Mouse (Mus musculus) v-Abl transformed pro-B cells (cell line): ENCODE data around the gene Amigo2.

Experiments used
- in situ Hi-C, 2 experiments: fragments of 400-800 bp; cut with MboI; formaldehyde crosslinking; loops; one replicate each; pipeline ENCODE4 v1.15.1; 2025; ENCODE audit not compliant: unreplicated experiment in 2 of 2

Amigo2 gene

DNA sequence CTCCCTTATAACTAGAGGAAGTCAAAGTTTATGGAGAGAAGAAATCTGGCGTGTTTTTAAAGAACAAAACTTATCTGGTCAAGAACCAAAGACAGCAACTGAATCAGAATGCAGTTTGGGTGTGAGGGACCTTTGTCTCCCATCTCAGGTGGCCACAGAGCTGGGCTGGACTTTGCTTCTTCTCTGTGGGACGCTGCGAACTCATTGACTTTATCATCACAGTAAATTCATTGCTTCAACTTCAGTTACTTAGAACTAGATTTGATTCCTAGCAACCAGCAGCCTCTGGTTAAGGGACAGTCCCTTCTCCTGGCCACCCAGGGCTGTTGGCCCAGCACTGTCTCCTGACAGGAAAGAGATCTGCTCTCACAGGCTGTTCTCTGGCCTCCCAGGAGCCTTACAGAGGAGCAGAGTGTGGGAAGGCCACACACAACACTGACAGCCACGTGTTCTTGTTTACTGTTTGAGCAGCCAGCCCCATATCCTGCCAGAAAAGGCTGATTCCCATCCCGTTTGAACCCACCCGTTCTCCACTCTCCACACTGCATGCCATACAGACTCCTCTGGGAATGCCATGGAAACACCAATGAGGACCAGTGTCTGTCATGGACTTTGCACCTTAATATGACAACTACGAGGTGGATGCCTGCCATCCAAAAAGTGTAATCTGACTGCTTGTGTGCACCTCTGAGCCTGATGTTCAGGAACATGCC lies 25.1 kb upstream of the Amigo2 start:
- in situ Hi-C loops = loop anchor here in 1 of 2 experiments (25.0 kb wide), 1 partner anchor 565 kb away; the partner anchor contains the start of gene Hdac7

DNA sequence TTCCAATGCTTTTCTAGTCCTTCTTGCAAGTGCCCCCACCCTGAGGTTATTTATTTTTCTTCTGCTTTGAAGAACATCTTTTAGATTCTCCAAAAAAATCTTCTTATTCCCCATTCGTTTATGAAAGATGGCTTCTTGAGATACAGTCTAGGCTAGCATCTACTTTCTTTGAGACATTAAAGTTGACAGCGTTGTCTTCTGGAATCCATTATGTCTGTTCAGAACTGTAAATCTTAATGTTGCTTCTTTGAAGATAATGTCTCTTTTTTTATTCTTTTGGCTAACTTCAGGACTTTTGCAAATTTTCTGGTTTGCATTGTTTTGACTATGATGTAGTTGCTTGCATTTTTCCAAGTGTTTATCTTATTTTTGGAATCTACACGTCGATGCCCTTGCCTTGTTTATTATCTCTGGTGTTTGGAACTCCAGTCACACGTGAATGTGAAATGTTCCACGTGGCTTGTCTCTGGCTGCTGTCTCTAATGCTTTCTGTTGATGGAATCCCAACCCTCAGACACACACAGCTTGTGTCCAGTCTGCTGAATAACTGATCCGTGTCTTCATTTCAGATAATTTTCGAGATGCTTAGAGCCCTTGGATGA lies 20.1 kb upstream of the Amigo2 start:
- in situ Hi-C loops = loop anchor here in 1 of 2 experiments (25.0 kb wide), 1 partner anchor 570 kb away; the partner anchor contains the start of gene Hdac7

DNA sequence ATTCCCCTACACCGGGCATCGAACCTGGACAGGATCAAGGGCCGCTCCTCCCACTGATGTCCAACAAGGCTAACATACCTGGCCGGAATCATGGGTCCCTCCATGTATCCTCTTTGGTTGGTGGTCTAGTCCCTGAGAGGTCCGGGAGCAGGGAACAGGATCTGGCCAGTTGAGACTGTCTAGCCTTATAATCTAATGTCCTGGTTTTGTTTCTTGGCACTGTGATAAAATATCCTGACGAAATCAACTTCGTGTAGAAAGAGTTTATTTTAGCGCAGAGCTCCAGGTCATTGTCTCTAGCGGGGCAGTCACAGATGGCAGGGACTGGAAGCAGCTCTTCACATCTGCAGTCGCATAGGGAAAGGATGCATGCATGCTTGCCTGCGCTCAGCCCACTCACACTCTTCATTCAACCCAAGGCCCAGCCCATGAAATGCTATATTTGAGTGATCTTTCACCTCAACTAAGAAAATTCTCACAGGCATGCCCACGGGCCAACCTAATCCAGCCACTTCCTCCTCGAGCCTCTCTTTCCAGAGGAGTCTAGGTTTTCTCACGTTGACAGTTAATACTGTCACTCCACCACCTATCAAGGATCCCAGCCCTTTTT lies 19.3 kb upstream of the Amigo2 start:
- in situ Hi-C loops = loop anchor here in 1 of 2 experiments (25.0 kb wide), 1 partner anchor 571 kb away; the partner anchor contains the start of gene Hdac7

DNA sequence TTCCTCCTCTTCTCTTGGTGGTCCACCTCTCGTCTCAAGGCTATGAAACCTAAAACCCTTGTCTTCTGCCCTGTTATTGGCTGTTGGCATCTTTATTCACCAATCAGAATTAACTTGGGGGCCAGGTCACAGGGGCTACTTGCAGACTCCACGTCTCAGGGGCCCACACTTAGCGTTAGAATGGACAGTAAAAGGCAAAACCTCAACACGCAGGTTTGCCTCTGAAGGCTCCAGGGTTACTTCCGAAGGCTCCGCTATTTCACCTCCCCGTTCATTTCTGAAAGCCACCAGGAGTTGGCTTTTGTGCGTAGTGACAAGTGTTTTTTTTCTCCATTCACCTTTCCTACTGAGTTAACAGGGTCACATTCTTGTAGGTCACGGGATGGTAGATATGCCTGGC lies 15.2 kb upstream of the Amigo2 start:
- in situ Hi-C loops = loop anchor here in 1 of 2 experiments (25.0 kb wide), 1 partner anchor 575 kb away; the partner anchor contains the start of gene Hdac7

DNA sequence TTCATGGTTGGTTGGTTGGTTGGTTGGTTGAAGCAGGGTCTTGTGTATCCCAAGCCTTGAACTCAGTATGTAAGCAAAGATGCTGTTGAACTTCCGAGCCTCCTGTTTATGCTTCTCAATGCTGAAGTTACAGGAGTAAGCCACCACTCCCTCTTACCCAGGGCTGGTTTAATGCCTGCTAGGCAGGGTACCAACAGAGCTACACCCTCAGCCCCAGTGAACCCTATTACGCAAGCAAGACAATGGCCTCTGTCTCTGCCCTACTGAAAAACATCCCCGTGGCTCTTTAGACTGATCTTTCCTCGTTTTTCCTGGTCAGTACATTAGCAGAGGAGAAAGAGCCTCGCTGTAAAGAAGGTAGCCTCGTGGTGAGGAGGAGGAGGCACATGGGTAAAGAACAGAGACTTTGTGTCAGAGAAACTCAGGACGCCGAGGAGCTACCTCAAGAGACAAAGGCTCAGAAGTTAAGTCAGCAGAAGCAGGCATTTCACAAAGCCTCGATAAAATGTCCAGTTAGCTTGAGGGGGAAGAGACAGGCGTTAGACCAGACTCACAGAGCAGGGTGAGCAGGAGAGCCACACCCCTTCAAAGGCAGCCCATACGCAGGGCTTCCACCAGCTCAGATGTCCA lies 13.0 kb upstream of the Amigo2 start:
- in situ Hi-C loops = loop anchor here in 1 of 2 experiments (5.0 to 25.0 kb wide), 2 partner anchors 197 to 577 kb away; partner anchors contain the start of gene Hdac7

DNA sequence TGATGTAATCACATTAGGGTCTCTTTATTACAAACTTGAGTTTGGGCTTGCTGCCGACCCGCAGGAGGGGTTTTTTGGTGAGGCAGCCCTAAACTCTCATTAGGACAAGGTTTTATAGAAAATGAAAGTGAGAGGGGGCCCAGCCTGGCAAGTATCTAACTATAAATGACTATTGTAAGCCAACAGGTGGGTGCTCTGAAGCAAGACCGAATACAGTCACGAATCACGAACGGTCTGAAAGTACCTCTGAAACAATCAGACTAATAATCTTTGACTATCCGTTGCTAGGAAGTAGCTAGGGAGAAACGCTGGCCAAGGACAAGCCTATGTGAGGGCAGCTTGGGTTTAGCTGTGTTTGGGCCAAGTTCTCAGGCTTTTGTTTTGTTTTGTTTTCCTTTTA lies 12.2 kb upstream of the Amigo2 start:
- in situ Hi-C loops = loop anchor here in 1 of 2 experiments (5.0 to 25.0 kb wide), 2 partner anchors 198 to 578 kb away; partner anchors contain the start of gene Hdac7

DNA sequence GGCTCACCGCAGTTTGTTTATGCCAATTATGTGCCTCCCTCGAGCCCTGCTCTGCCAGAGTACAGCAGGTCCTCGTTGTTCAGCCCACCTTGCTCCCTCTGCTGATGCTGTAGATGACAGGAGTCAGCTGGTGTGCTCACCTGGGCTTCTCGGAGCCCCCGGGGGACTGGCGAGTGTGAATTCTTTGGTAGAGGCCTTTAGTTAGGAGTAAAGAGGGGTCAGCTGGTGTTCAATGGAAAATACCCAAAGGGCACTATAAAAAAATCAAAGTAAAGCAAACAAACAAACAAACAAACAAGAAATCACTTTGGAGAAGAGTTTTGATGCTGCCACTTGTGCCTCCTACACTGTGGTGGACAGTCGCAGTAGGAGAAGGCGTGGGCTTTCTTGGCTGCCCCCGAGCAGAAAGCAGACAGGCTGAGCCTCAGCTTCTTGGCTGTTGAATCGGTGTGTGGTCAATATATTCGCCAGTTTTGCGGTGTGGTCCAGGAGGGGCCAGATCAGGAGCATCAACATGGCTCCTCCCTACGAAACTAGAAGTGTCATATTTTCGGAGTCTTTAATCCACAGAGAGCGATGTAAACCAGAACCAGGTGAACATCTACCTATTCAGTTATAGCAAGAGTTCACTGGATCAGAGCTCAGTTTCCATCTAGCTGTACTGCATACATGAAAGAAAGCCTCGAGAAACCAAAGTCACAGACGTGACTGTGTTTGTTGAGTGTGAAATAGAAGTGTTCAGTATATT lies 11.6 kb upstream of the Amigo2 start:
- in situ Hi-C loops = loop anchor here in 1 of 2 experiments (5.0 to 25.0 kb wide), 2 partner anchors 199 to 579 kb away; partner anchors contain the start of gene Hdac7

DNA sequence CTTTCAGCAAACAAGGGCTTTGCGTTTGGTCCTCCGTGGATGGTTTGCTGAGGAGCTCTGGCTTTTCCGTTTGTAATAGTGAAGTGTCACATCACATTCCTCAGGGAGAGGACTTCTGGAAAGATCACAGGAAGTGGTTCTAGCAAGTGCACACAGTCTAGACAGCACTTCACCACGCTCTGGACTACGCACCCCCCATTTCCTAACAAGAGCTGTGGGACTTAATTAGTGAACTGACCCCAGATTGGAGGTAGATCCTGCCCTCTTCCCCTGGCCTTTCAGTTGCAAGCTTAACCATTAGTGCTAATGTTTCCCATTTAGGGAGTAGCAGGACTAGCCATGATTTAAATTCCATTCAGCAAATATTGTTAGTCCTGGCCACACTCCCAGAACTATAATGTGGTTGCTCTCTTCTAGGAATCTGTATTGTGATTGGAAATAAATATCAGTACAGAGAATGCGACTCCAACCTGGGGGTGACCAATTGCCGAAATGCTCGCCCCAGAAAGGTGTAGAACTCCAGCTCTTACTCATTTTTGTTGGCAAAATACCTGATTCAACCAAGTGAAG lies 10.2 kb upstream of the Amigo2 start:
- in situ Hi-C loops = loop anchor here in 1 of 2 experiments (5.0 to 25.0 kb wide), 2 partner anchors 200 to 580 kb away; partner anchors contain the start of gene Hdac7

DNA sequence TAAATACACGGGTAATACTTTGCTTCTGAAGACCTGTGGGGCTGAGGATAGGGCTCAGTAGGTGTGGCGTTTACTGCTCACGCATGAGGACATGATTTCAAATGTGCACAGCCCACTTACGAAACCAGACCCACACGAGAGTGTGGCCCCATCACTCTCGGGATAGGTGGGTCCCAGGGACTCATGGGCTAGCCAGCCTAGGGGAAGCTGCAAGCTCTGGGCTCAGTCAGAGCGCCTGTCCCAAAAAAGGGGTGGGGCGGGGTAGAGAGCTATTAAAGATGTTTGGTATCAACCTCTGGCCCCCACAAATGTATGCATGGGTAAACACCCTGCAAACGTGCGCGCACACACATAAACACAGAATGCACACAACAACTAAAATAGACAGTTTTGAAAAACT lies 9.3 kb upstream of the Amigo2 start:
- in situ Hi-C loops = loop anchor here in 1 of 2 experiments (5.0 to 25.0 kb wide), 2 partner anchors 201 to 581 kb away; partner anchors contain the start of gene Hdac7

DNA sequence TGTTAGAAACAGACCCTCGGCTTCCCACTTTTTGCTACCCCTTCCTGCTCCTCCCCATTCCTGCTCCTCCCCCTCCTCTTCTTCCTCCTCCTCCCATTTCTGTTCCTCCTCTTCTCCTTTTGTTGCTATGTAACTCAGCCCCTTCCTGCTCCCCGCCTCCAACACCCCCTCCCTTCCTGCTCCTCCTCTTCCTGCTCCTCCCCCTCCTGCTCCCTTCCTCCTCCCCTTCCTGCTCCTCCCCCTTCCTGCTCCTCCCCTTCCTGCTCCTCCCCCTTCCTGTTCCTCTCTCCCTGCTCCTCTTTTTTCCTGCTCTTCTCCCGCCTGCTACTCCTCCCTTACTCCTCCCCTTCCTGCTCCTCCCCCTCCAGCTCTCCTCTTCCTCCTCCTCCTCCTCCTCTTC lies 8.7 kb upstream of the Amigo2 start:
- in situ Hi-C loops = loop anchor here in 1 of 2 experiments (5.0 to 25.0 kb wide), 2 partner anchors 202 to 582 kb away; partner anchors contain the start of gene Hdac7

DNA sequence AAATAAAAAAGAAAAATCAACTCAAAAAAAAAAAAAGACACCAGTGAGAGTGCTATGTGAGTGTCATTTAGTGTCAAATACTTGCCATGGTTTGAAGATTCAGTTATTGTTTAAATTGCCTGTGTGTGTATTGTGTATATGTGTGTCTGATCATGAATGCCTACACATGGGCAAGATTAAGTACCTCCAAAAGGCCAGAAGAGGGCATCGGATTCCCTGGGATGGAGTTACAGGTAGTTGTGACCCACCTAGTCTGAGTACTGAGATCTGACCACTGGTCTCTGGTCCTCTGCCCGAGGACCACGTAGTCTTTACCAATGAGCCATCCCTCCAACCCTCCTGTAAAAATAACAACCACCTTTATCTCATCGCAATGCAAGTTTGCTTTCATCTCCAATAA lies 7.3 kb upstream of the Amigo2 start:
- in situ Hi-C loops = loop anchor here in 1 of 2 experiments (25.0 kb wide), 1 partner anchor 583 kb away; the partner anchor contains the start of gene Hdac7

DNA sequence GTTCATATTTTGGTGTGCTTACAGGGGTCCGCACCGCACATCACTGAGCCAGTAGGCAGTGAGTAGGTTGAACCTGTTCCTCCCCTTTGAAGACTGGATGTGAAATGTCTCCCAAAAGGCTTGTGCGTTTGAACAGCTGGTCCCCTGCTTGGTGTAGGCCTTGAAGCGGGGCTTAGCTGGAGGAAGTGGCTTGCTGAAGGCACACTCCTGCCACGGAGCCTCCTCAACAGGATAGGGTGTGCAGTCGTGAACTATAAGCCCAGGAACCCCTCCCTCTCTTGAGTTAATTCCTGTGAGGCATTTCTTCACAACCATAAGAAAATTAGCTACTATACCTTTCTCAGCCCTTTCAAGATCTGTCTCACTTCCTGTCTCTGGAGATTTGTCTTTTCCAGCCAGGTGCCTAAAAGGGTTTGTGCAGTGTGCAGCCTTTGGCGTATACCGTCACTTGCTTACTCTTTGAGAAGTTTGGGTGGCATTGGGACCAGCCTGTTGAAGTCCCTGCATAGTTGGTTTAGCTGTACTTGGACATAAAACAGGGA lies 5.5 kb upstream of the Amigo2 start:
- in situ Hi-C loops = loop anchor here in 1 of 2 experiments (25.0 kb wide), 1 partner anchor 585 kb away; the partner anchor contains the start of gene Hdac7

DNA sequence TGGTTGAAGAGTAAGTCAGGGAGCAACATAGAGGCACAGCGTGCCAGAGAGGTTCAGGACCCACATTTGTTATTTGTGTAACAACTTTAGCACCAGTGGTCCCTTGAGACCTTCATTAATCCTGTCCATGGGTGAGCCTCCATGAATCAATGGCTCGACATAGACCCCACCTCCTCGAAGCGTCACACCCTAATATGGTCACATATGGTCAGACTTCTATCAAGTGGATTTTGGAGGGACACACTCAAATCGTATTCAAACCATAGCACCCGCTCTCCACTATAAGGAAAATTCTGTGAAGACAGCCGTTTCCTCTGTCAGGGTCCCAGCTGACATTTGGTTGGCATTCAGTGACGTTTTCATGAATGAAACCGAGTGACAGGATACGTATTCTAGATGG lies 2.2 kb upstream of the Amigo2 start:
- in situ Hi-C loops = loop anchor here in 1 of 2 experiments (5.0 kb wide), 2 partner anchors 78 to 248 kb away; no protein-coding TSS in a partner anchor

DNA sequence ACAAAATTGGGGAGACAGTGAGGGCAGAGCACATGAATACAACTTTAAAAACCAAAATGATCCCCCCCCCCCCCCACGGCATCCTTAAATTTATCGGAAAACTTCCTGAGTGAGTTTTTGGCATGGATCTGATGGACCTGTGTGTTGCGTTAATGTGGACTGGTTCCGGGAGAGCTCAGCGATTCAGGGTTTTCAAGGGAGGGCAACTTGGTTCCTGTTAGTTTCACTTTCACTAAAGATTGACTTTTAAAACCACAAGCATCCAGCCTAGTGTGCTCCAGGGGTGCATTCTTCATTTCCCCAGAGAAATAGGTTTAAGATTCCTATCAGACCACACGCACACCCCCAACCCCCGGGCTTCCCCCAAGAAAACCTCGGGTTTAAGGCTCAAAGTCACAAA lies 1.2 kb upstream of the Amigo2 start:
- in situ Hi-C loops = loop anchor here in 1 of 2 experiments (5.0 kb wide), 2 partner anchors 79 to 249 kb away; no protein-coding TSS in a partner anchor

DNA sequence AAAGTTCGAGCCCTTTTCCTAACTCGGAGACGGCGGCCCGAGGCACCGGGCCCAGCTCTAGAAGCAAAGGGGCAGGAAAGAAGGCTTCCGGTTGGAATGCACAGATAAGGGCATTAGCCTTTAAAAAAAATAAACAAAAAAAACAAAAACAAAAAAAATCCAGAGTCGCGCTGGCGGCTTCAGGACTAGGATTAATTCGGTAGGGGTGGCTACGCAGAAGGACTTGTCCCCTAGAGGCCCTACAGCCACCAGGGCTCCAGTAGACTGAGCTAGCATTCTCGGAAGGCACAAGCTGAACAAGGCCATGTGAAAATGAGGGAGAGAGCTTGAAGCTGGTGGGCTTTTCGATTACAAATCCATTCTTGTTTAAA lies 689 bp upstream of the Amigo2 start:
- in situ Hi-C loops = loop anchor here in 1 of 2 experiments (5.0 kb wide), 2 partner anchors 80 to 250 kb away; no protein-coding TSS in a partner anchor

DNA sequence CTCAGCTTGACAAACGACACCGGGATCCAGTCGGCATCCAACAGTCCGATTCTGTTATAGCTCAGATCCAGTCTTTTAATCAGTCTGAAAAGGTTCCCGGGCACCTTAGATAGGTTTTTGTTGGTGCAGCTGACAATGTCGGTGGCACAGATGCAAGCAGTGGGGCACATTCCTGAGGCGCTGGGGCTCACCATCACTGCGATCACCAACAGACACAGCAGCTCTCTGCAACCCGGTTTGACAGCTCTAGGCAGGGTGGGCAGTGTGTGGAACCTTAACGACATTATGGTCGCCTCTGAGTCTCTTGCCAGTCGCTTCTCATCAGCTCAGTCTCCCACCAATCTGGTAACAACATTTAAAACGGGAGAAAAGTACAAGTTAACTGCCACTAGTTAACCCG lies 831 bp downstream of the Amigo2 start:
- in situ Hi-C loops = loop anchor here in 1 of 2 experiments (5.0 kb wide), 2 partner anchors 81 to 251 kb away; no protein-coding TSS in a partner anchor

DNA sequence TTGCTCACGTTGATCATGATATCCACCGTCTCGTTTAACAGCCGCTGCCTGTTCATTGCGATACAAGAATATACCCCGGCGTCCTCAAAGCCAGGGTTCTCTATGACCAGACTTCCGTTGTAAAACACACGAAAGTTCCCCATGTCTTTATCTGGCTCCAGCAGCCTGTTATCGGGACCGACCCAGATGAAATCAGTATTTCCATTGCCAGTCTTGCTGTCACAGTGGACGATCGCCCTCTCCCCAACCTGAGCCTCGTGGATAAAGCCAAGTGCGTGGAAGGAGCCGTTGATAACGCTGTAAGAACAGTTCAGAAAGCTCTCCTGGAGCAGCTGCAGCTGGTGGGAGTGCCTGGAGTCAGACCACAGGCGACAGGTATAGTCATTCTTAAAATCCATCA lies 1.7 kb downstream of the Amigo2 start:
- in situ Hi-C loops = loop anchor here in 1 of 2 experiments (5.0 kb wide), 2 partner anchors 82 to 252 kb away; no protein-coding TSS in a partner anchor

DNA sequence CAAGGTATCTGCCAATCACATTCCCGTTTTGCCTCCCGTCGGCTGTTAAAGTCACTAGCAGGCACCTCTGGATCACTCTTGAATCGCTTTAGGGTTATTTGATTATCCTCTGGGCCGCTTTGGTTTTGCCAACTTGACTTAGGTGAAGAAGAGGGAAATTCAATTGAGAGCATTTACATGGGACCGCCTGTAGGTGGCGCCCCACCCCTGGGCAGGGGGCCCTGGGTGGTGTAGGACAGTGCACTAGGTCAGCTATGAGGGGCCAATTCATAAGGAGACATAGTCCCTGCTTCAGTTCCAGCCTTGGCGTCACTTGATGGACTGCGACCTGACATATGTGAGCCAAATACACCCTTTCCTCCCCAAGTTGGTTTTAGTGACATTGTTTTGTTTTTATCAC lies 10.1 kb downstream of the Amigo2 start:
- in situ Hi-C loops = loop anchor here in 1 of 2 experiments (5.0 kb wide), 3 partner anchors 90 to 345 kb away; no protein-coding TSS in a partner anchor
